Mouse (Mus musculus): Measurements from ENCODE around the gene Mkks. TPM values are rescaled to one million over a fixed set of nuclear protein-coding genes. Genes with fewer than 3 reads are reported as not detected.

Mkks gene
- 10 to 100 TPM in 1 of 26 experiments, 1 to 10 TPM in 25; 1.5 to 12.5 (median 3.4) TPM for total RNA-seq (2018; cell fraction: chromatin; rRNA removed)
- 10 to 100 TPM in 24 of 26 experiments, 1 to 10 TPM in 2; 8.8 to 23.6 (median 14.8) TPM for total RNA-seq (2018; cell fraction: cytosol; rRNA removed)
- 10 to 100 TPM in 1 of 26 experiments, 1 to 10 TPM in 25; 1.5 to 11.4 (median 4.2) TPM for total RNA-seq (2018; cell fraction: nucleus; rRNA removed)
- 4.2 to 14.7 TPM (median 6.5 TPM) in 3 replicates for polyA plus RNA-seq (2018)

DNA sequence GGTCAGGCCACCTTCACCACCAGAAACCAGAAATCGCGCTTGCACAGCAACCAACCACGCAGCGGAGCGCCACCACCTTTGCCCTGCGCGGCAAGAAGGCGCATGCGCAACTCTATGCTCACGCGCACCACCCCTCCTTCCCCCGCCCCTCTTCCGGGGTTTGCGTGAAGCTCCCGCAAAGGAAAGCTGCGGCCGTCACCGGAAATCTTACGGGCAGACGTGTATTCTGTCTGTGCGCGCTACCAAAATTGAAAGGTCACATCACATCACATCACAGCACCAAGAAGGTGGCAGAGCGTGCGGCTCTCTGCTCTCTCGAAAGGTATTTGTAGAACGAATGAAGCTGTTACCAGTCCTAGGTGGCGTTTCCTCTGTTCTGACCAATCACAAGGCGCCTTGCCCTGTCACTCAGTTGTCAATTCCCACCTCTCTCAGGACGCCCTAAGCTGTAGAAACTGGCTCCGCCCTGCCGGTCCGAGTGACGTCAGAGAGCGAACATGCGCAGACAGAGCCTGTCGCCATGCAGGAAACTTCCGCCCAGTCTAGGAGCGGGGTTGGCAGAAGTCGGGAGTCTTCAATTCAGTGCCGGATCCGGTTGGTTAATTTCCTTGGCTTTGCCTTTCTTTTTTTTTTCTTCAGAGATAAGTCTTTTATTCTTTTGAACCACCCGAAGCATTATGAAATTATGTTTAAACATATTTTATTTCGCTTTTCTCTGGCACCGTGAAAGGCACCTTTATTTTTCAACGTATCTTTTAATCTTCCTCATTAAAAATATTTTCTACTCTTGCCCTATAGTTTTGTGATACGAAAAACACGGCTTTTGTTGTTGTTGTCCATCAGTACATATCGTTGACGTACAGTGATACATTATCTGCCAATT is at the start of gene Mkks, which contains the start of the genes Slx4ip and AL731706.1:
Gene Mkks (minus strand): TSS at position 322 of the 883 bp plus-strand sequence.
Gene Slx4ip (plus strand): TSS at position 151 of the 883 bp plus-strand sequence.
Gene AL731706.1 (minus strand): TSS at position 322 of the 883 bp plus-strand sequence.
- peak within 1 kb of the TSS; percentile 79 for H3K4me3 ChIP-seq (ENCODE audit: inconsistent target)
- H3K36me3 ChIP-seq (ENCODE audit: inconsistent target): no peaks in the 10 kb centered on the region
- WGBS (ENCODE audit: missing documents): 2% methylated on average over 47 of the region's 49 CpGs
- peak within 1 kb of the TSS; percentile 87 for H3K27ac ChIP-seq
- H3K79me2 ChIP-seq (ENCODE audit: inconsistent target): peaks cover 80% of the 10 kb centered on the region

DNA sequence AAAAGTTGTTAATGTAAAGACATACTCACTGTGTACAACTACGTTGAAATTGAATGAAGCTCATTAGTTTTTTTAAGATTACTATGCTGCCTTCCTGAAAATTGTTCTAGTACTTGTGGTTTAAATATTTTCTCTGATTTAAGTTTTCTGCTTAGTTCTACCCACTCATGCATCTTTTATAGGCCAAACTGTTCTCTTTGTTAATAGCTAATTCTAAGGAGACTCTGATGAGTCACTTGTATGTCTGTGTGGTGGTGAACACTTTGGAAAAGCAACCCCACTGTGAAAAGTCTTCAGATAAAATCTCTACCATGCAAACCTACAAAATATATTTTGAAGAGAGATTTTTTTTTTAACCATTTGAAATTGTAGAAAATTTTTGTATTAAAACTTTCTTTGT is 47.1 kb upstream of the Mkks start:
- no peak overlapping the region for H3K4me3 ChIP-seq (ENCODE audit: inconsistent target)
- 63% methylated on average over 1 of the region's 1 CpGs for WGBS (ENCODE audit: missing documents)
- 0 out of 2 replicates have a peak overlapping the region, but pooled peaks have one; percentile 34 for H3K27ac ChIP-seq
- no peaks in the 10 kb centered on the region for H3K36me3 ChIP-seq (ENCODE audit: inconsistent target)
- H3K79me2 ChIP-seq (ENCODE audit: inconsistent target): peaks cover 20% of the 10 kb centered on the region; the same call in 1 of the 2 replicates

DNA sequence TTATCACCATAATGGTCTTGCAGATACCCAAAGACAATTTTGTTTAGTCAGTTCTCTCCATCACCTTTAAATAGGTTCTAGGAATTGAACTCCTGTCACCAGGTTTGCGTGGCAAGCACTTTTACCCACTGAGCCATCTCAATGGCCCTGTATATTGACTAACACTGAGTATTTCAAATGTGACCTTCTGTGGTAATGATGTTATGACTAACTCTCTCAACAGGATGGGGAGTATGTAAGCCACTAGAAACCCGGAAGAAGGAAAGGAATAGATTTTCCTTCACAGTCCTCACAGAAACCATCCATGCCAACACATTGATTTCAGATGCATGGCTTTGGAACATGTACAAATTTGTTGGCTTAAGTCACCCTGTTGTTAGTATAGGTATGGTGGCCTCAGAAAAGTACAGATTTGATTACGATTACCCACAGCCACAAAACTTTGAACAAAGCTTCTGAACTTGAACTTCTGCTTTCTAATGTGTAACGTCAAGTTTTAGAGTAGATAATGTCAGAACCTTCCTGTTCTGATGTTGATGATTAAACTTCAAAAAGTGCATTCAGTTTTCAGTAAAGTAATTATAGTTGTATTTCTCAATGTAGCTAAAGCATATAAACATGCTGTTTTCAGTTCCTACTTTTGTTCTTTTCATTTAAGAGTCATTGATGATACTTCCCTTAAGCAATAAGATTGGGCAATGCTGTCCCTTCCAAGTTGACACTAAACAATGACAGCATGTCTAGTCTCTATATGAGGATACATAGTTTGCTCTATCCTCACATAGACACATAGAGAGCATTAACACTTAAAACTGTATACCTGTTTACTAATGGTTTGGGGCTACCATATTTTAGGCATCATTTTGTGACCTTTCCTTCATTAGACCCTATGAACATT is 45.5 kb upstream of the Mkks start:
- Histone ChIP-seq H3K79me2 (ENCODE audit: inconsistent target) (peaks cover 35% of the 10 kb centered on the region; the same call in 1 of the 2 replicates), H3K36me3 (ENCODE audit: inconsistent target) (no peaks in the 10 kb centered on the region), H3K27ac (peak overlapping the region; percentile 75), H3K4me3 (ENCODE audit: inconsistent target) (no peak overlapping the region)
- 6% methylated on average over 4 of the region's 4 CpGs for WGBS (ENCODE audit: missing documents)

DNA sequence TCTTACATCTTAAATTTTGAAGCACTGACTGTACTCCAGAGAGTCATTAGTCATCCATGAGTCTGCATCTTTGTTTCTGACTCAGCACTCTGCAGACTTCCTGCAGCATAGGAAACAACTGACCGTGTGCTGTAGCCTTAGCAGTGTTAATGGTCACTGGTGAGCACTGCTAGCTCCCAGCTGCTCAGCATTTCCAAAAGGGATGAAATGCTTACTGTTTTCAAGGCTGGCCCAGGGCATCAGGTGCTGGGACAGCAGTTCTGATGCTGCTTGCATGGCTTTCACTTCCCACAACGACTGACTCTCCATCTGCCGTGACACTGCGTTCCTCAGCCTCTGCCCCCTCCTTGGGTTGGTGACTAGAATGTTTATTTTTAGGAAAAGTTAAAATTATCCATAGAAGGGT is 29.8 kb upstream of the Mkks start:
- Histone ChIP-seq H3K79me2 (ENCODE audit: inconsistent target) (peaks cover 47% of the 10 kb centered on the region; the same call in 1 of the 2 replicates), H3K36me3 (ENCODE audit: inconsistent target) (no peaks in the 10 kb centered on the region), H3K4me3 (ENCODE audit: inconsistent target) (no peak overlapping the region), H3K27ac (peak overlapping the region; percentile 75)
- WGBS (ENCODE audit: missing documents): 0% methylated on average over 4 of the region's 4 CpGs

DNA sequence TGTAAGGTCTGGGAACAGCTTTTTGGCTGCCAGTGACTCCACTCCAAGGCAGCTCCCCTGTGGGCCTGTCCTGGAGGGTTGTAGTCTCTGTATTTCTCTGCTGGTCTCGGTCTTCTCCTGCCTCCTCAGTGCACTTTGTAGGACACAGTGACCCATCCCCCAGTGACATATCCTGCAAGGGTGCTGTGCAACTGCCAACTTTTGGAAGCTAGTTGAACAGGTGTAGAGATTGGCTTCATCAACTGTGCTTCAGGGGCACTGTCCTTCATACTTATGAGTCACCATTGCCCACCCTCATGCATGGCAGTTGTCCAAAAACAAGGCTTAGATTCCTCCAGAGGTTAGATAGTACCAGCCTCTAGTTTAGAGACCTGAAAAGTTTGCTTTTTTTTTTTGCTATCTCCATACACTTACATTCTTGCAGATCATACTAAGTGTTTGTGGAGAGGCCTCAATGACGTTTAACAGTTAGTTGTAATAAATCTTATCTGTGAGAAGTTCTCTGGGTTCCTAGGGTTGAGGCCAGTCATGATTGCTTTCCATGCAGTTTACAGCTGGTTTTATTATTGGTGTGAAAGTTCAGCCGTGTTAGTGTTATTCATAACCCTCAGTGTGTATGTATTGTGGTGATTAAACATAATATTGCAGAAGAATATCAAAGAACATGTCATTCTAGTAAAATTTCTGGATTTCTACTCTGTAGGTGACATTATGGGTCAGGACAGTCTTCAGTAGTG is 29.2 kb upstream of the Mkks start:
- H3K4me3 ChIP-seq (ENCODE audit: inconsistent target): no peak overlapping the region
- H3K79me2 ChIP-seq (ENCODE audit: inconsistent target): peaks cover 47% of the 10 kb centered on the region; the same call in 1 of the 2 replicates
- H3K36me3 ChIP-seq (ENCODE audit: inconsistent target): no peaks in the 10 kb centered on the region
- WGBS (ENCODE audit: missing documents): 83% methylated on average over 3 of the region's 3 CpGs
- peak overlapping the region; percentile 75 for H3K27ac ChIP-seq

DNA sequence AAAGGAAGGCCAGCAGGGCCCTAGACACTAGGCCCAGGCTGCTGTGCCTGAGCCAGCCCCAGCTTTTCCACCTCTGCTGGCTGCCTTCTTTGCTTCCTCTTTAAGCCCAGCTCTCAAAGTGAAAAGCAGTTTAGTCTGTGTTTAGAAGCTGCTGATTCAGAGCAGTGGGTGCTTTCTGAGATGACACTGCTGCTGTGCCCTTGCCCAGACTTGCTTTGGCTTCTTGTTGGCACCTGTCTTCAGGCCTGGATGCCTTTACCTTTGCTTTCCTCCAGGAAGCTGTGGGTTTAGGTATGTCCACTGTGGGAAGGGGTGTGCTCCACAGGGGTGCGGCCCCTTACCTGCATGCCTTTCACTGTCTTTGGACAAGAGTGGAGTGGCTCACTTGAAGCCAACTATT is 28.2 kb upstream of the Mkks start:
- H3K27ac ChIP-seq: peak overlapping the region; percentile 75
- H3K36me3 ChIP-seq (ENCODE audit: inconsistent target): no peaks in the 10 kb centered on the region
- WGBS (ENCODE audit: missing documents): 91% methylated on average over 1 of the region's 1 CpGs
- peaks cover 47% of the 10 kb centered on the region; the same call in 1 of the 2 replicates for H3K79me2 ChIP-seq (ENCODE audit: inconsistent target)
- no peak overlapping the region for H3K4me3 ChIP-seq (ENCODE audit: inconsistent target)

DNA sequence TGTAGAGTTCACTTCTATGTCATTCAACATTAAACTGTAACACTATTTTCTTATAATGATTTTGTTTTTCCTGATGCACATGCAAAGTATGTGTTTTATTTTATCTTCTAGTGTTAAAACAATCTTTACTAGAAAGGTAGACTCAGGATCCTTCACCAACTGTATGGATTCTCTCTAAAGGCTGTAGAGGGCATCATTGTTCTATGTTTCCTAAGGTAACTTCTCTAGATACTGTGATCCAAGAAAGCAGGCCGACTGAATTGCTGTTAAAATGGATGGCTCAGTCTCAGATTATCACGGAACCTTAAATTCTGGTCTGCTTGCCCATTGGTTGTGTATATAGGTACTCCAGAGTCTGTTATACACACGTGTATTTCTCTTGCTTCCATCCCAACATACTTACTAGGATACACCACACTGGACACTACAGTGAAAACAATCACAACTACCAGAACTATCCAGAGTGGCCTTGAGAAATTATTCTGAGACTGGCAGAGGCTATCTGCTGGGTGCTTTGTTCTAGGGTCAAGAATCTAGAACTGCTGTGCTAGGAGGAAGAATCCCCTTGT is 23.2 kb upstream of the Mkks start:
- H3K27ac ChIP-seq: peak overlapping the region; percentile 68
- WGBS (ENCODE audit: missing documents): 88% methylated on average over 3 of the region's 3 CpGs
- H3K4me3 ChIP-seq (ENCODE audit: inconsistent target): no peak overlapping the region
- H3K79me2 ChIP-seq (ENCODE audit: inconsistent target): peaks cover 22% of the 10 kb centered on the region; the same call in 1 of the 2 replicates
- H3K36me3 ChIP-seq (ENCODE audit: inconsistent target): no peaks in the 10 kb centered on the region

DNA sequence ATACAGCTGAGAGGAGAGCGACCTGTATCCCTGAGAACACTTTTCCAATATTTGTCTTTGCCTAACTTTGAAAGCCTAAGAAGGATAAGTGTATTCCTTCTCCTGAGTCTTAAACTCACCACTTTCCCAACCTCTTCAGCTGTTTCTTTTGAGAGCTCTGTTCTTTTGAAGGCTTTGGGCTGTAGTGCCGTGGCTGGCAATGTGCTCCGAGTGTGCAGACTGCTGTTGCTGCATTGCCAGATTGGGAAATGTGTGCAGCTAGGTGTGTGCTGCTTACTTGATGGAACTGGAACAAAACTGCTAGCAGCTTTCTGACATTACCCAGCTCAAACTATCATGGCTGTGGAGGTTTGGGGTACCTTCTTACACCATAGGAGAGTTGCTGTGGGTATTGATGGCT is 21.8 kb upstream of the Mkks start:
- Histone ChIP-seq H3K79me2 (ENCODE audit: inconsistent target) (peaks cover 14% of the 10 kb centered on the region; the same call in 1 of the 2 replicates), H3K4me3 (ENCODE audit: inconsistent target) (no peak overlapping the region), H3K36me3 (ENCODE audit: inconsistent target) (no peaks in the 10 kb centered on the region), H3K27ac (no peak overlapping the region)
- WGBS (ENCODE audit: missing documents): 96% methylated on average over 3 of the region's 3 CpGs

DNA sequence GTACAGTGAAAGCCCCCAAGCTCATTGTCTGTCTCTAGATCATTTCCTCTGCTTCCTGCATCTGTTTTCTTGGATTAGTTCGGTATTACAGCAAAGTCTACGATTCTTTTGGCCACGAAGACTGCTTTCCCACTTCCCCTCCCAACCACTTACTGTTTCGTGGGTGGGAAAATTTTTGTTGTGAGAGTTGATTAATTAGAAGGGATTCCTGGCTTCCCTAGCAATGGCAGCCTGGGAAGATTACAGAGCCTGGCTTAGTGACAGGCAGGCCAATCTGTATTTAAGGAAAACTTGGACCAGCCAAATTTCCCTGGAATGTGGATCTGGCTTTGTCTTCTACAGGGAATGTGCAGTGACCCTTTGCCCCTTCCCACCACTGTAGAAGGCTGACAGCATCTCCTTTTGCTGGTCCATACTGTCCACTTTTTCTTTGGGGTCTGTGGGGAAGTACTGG is 20.8 kb upstream of the Mkks start:
- H3K36me3 ChIP-seq (ENCODE audit: inconsistent target): no peaks in the 10 kb centered on the region
- WGBS (ENCODE audit: missing documents): 23% methylated on average over 4 of the region's 4 CpGs
- peaks cover 4% of the 10 kb centered on the region; the same call in 1 of the 2 replicates for H3K79me2 ChIP-seq (ENCODE audit: inconsistent target)
- H3K27ac ChIP-seq: no peak overlapping the region
- no peak overlapping the region for H3K4me3 ChIP-seq (ENCODE audit: inconsistent target)

DNA sequence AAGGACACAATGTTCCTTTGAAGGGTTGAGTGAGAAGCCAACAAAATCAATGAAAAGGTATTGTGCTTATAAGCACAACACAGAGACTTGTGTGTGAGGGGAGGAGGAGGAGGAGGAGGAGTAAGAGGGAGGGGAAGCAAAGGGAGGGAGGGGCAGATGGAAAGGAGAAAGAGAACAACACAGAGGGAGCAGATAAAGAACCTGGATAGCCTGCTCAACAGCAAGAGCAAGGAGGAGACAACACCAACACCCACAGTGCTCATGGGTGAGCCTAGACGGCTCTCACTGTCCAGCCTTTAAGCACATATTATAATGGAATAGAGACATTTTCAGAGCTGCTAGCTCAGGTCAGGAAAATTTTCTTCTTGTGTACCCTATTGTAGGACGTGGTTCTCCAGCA is 18.1 kb upstream of the Mkks start:
- Histone ChIP-seq H3K27ac (no peak overlapping the region), H3K79me2 (ENCODE audit: inconsistent target) (no peaks in the 10 kb centered on the region), H3K36me3 (ENCODE audit: inconsistent target) (peaks cover 13% of the 10 kb centered on the region), H3K4me3 (ENCODE audit: inconsistent target) (no peak overlapping the region)
- 97% methylated on average over 2 of the region's 2 CpGs for WGBS (ENCODE audit: missing documents)

DNA sequence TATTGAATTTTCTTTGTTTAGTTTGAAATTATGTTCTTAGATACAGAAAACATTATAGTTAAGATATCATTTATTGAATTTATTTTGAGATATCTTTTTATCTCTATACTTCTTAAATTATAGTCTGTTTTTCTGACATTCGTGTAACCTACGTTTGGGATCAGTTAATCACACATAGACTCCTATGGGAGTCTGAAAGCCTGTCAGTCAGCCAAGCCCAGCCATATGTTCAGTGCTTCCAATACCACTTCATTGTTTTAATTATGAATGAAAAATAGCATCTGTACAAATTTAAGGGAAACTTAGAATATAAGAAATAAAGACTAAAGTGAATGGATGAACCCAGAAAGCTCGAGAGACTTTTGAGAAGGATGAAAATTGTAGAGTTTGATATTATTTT is 17.4 kb upstream of the Mkks start:
- Histone ChIP-seq H3K4me3 (ENCODE audit: inconsistent target) (no peak overlapping the region), H3K27ac (no peak overlapping the region), H3K36me3 (ENCODE audit: inconsistent target) (peaks cover 13% of the 10 kb centered on the region), H3K79me2 (ENCODE audit: inconsistent target) (no peaks in the 10 kb centered on the region)
- 98% methylated on average over 3 of the region's 3 CpGs for WGBS (ENCODE audit: missing documents)

DNA sequence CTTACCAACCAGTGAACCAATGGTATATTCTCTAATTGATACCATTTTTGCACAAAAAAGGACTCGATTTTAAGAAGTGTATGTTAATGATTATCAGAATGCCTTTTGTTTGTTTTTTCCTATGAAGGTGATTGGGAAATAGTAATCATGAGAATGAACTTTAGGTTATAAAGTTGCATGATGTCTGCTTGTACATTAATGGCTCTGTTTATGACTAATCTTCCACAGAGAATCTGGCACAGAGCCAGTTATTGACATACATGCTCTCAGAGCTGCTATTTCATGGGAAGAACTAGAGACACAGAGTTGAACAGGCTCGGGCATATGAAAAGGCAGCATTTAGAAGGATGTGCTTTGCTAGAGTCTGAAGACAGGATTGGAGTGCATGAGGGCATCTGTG is 4.9 kb upstream of the Mkks start:
- 88% methylated on average over 2 of the region's 2 CpGs for WGBS (ENCODE audit: missing documents)
- Histone ChIP-seq H3K79me2 (ENCODE audit: inconsistent target) (peaks cover 81% of the 10 kb centered on the region), H3K4me3 (ENCODE audit: inconsistent target) (no peak overlapping the region), H3K36me3 (ENCODE audit: inconsistent target) (no peaks in the 10 kb centered on the region), H3K27ac (no peak overlapping the region)

DNA sequence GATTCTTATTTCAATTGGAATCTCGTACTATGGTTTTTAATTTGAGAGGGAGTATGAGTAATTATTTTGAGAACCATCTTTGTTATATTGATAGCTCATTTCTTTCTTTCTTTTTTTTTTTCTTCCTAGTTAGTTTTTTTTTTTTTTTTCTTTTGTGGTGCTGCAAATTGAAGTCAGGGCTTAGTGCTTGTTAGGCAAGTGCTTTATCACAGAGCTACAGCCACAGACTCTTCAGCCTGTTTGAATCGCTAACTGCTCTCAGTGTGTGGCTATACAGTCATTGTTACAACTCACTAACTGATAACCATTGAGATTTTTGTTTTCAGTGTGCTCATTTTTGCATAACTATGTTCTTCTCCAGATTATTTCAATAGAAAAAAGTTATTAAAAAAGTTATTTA is 3.3 kb upstream of the Mkks start:
- H3K27ac ChIP-seq: no peak overlapping the region
- WGBS (ENCODE audit: missing documents): 96% methylated on average over 2 of the region's 2 CpGs

More for the DNA sequence above, 3.3 kb upstream of the Mkks start:
- Histone ChIP-seq H3K36me3 (ENCODE audit: inconsistent target) (no peaks in the 10 kb centered on the region), H3K79me2 (ENCODE audit: inconsistent target) (peaks cover 77% of the 10 kb centered on the region), H3K4me3 (ENCODE audit: inconsistent target) (no peak overlapping the region)
